Mouse (Mus musculus) c-Kit-negative CD71-positive TER-119-positive erythroid progenitor cells, embryonic 14.5 days (primary cell): ENCODE measurements around the gene Zfp142.

ENCODE experiments used
- DNase-seq: peaks from one replicate; pipeline ENCODE4 v3.0.0-alpha.2; 2013; ENCODE audit warnings: low read depth, low spot score

Gene Zfp142

DNA sequence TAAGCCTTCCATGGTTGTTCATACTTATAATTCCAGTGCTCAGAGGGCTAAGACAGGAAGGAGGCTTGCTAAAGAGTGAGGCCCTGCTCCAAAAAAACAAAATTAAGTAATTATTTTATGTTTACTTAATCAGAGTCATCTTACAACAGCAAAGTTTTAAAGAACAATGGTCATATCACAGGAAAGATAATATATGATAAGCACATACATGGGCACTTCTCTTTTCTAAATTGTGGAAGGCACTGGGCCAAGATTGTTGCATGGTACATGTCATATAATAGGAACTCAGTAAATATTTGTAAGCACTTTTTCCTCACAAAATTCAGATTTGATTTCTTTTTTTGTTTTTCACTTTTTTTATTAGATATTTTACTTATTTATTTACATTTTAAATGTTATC is 68.2 kb downstream of the Zfp142 start:
- DNase-seq, result no peak
